Mouse (Mus musculus): ENCODE results near the gene Dad1. TPM values are rescaled to one million over a fixed set of nuclear protein-coding genes. Genes with fewer than 3 reads are reported as not detected.

Gene Dad1
- polyA plus RNA-seq (2012; rRNA removed): 207 and 220 TPM in 2 replicates

GRCm38 (mm10) chr14:54253741-54254291 is at the start of gene Dad1, which contains the start of gene Abhd4:
Gene Dad1, minus strand, starts transcription at chr14:54254104.
Gene Abhd4, plus strand, starts transcription at chr14:54254188.

DNA sequence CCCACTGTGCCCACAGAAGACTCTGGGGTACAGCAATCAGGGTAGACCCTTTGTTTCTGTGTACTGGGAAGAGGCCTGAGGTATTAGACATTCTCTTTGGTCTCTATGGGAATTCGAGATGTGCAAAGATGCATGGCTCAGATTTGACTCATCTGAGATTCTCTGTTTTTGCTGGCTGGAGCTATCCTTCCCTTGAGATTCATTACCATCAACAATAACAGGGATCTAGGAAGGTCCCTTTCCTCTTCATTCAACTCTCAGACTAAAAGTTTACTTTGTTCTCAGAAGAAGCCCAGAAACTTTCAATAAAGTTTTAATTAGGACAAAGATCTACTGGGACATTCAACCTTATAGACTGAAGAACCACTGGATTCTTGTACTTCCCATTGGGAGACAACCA is 30.9 kb upstream of the Dad1 start, which contains the start of gene Olfr49:
TSS of gene Olfr49 (minus strand) at position 101 of the 400 bp plus-strand sequence.

Other genes starting within 250 kb of the Dad1 start
- 24.0 and 25.7 TPM in 2 replicates for gene Abhd4, start 84 bp upstream of the Dad1 start, polyA plus RNA-seq (2012; rRNA removed)
- gene Olfr49, start 30.8 kb upstream of the Dad1 start, polyA plus RNA-seq (2012; rRNA removed): 0.02 TPM in 1 of 2 replicates, not detected in the other
- gene Oxa1l, start 106.7 kb upstream of the Dad1 start, polyA plus RNA-seq (2012; rRNA removed): 81.8 and 85.0 TPM in 2 replicates
- 5.7 and 7.1 TPM in 2 replicates for gene Slc7a7, start 163.7 kb upstream of the Dad1 start, polyA plus RNA-seq (2012; rRNA removed)
- 255 and 291 TPM in 2 replicates for gene Mrpl52, start 172.8 kb upstream of the Dad1 start, polyA plus RNA-seq (2012; rRNA removed)
- 90.9 and 146 TPM in 2 replicates for gene Mmp14, start 177.5 kb upstream of the Dad1 start, polyA plus RNA-seq (2012; rRNA removed)
- 31.8 and 38.1 TPM in 2 replicates for gene Lrp10, start 210.0 kb upstream of the Dad1 start, polyA plus RNA-seq (2012; rRNA removed)
- 20.9 and 22.1 TPM in 2 replicates for gene Rem2, start 222.0 kb upstream of the Dad1 start, polyA plus RNA-seq (2012; rRNA removed)

Data from central nervous system, embryonic 14 days (tissue).